Comparison of ENCODE assay signal across 10 mouse cellular contexts in the genomic region with DNA sequence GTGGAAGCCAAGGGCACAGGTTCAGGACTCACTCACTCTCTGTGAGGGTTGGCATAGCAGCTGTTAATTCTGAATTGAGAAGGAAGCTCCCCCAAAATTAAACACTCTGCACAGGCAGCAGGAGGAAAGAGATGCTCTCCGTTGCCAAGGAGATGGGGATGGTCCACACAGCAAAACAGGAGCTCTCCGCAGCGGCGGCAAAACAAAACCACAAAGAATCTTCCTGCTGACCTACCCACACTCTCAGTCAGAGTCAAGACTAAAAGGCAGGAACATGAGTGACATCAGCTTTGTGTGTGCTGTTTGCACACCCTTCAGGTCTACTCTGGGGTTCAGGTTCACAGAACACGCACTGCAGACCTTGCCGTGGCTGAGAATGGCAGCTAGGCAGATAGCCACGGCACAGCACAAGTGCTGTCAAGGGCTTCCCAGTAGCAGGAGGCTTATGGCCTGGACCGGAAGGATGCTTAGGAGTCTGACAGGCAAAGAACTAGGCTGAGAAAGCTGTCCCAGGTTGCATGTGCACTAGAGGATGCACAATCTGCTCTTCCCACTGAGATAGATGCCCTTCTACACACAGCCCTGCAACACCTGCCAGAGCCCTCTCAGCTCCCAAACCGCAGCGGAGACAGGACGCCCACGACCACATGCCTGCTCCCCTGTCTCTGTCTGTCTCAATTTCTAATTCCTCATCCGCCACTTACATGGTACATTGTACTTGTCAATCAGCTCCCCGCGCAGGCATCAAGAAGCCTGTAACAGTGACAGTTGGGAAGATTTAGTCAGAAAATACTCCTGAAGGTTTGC. TPM values are rescaled to one million over a fixed set of nuclear protein-coding genes. Genes with fewer than 3 reads are reported as not detected.
DNase-seq lines count a peak whose midpoint lies in the region; ATAC-seq lines count a peak whose summit lies in the region.
"Had no signal": no experiment of that assay in that cellular context is flagged by ENCODE, and none has a peak within 500 bp of the region (broad histone marks: within the 10 kb centered on the region; RNA-seq: fewer than 3 reads in every experiment).

No protein-coding gene starts in this region.

- WGBS in midbrain, embryonic 12.5 days: 61% methylated on average over 15 of the region's 15 CpGs
- WGBS in intestine, embryonic 15.5 days: 86% methylated on average over 15 of the region's 15 CpGs

- H3K4me1 ChIP-seq in midbrain, embryonic 12.5 days: peaks cover 53% of the 10 kb centered on the region
- peaks cover 13% of the 10 kb centered on the region; the same call in 1 of the 2 replicates for H3K4me1 ChIP-seq in intestine, embryonic 15.5 days (replicated peaks)

- H3K27ac ChIP-seq in midbrain, embryonic 12.5 days (replicated peaks): peak overlapping the region; percentile 46
- no peak overlapping the region for H3K27ac ChIP-seq in intestine, embryonic 15.5 days
- H3K27ac ChIP-seq: liver, embryonic 14.5 days had no signal

- no peak overlapping the region; the same call in 1 of the 2 replicates for H3K9ac ChIP-seq in midbrain, embryonic 12.5 days (replicated peaks)
- no peak overlapping the region for H3K9ac ChIP-seq in intestine, embryonic 15.5 days
- H3K9ac ChIP-seq: liver, embryonic 14.5 days had no signal

- H3K9me3 ChIP-seq in midbrain, embryonic 12.5 days: no peaks in the 10 kb centered on the region
- H3K9me3 ChIP-seq in intestine, embryonic 15.5 days: no peaks in the 10 kb centered on the region

- H3K4me3 ChIP-seq in midbrain, embryonic 12.5 days: no peak overlapping the region
- H3K4me3 ChIP-seq in intestine, embryonic 15.5 days (replicated peaks): no peak overlapping the region

- no peak for ATAC-seq in midbrain, embryonic 12.5 days (ENCODE audit: low FRiP score, low read depth)
- no peak for ATAC-seq in intestine, embryonic 15.5 days

- DNase-seq in left cerebral cortex, adult 18-20 months (ENCODE audit: low spot score in 2 of 2): peak; percentile 41 to 67
- DNase-seq in left cerebral cortex, adult 11 months (ENCODE audit: low spot score): no peak
- peak; percentile 43 to 58 for DNase-seq in frontal cortex, postnatal 14 days (ENCODE audit: low spot score in 2 of 2)
- DNase-seq in thymus, postnatal 0 days (ENCODE audit: low spot score): peak; percentile 72
- DNase-seq in urinary bladder, postnatal 14 days (ENCODE audit: low spot score): no peak
- DNase-seq in cerebellum, adult 18-20 months: no peak
- DNase-seq: adrenal gland, postnatal 36 days had no signal

- H3K36me3 ChIP-seq in midbrain, embryonic 12.5 days: no peaks in the 10 kb centered on the region
- no peaks in the 10 kb centered on the region for H3K36me3 ChIP-seq in intestine, embryonic 15.5 days

- H3K27me3 ChIP-seq in midbrain, embryonic 12.5 days: peaks cover 5% of the 10 kb centered on the region; the same call in 1 of the 2 replicates
- H3K27me3 ChIP-seq in intestine, embryonic 15.5 days (replicated peaks): no peaks in the 10 kb centered on the region

- no peak overlapping the region; the same call in 1 of the 2 replicates for H3K4me2 ChIP-seq in midbrain, embryonic 12.5 days (replicated peaks)
- no peak overlapping the region for H3K4me2 ChIP-seq in intestine, embryonic 15.5 days (replicated peaks)

RNA-seq across cellular contexts. Expression of gene Ccdc88c, which starts 40.3 kb away (rescaled TPM):
- 10 to 100 TPM; 19.1 to 24.0 TPM for total RNA-seq in left cerebral cortex, adult 18-20 months (2021)
- polyA plus RNA-seq in midbrain, embryonic 12.5 days (2016; fragmentation: Nextera tagmentation; extraction: Ambion mirVana): 17.1 and 19.6 TPM in 2 replicates
- 17.1 and 24.5 TPM in 2 replicates for polyA plus RNA-seq in thymus, postnatal 0 days (2015; fragmentation: Nextera tagmentation; extraction: Ambion mirVana)
- 13.6 and 14.9 TPM in 2 replicates for polyA plus RNA-seq in intestine, embryonic 15.5 days (2015; fragmentation: Nextera tagmentation; extraction: Ambion mirVana)

Comparison
In these comparisons a context has a peak if more than half of its experiments do, and no peak if none do; other contexts are left out.
1. DNase-seq: peak in left cerebral cortex, adult 18-20 months (2 of 2), frontal cortex, postnatal 14 days (2 of 2) and thymus, postnatal 0 days (single experiment); none in left cerebral cortex, adult 11 months (single experiment), urinary bladder, postnatal 14 days (single experiment) and cerebellum, adult 18-20 months (0 of 2).